Mouse (Mus musculus) adipocyte (in vitro differentiated cells): Measurements from ENCODE around the gene Abcf2.

Source experiments
- DNase-seq: peaks from one replicate; pipeline ENCODE4 v3.0.0-alpha.2; 2016; ENCODE audit warnings: low spot score

The Abcf2 gene

GRCm38 (mm10) chr5:24526190-24526888, 50.9 kb downstream of the Abcf2 start:
- no peak for DNase-seq

- no peak for DNase-seq
Observed at GRCm38 (mm10) chr5:24525360-24526189, 51.7 kb downstream of the Abcf2 start.

- DNase-seq = no peak
Observed at GRCm38 (mm10) chr5:24524522-24524921, 52.7 kb downstream of the Abcf2 start.

- no peak for DNase-seq
Observed at GRCm38 (mm10) chr5:24523806-24524205, 53.5 kb downstream of the Abcf2 start.

- no peak for DNase-seq
Observed at GRCm38 (mm10) chr5:24521366-24521765, 55.9 kb downstream of the Abcf2 start.
